Mouse (Mus musculus) midbrain, embryonic 12.5 days (tissue): ENCODE measurements around the gene Pgm3. TPM values are rescaled to one million over a fixed set of nuclear protein-coding genes. Genes with fewer than 3 reads are reported as not detected.

Experiments
- ATAC-seq: fragments of 200-750 bp; cut with Nextera tagmentation; 2 replicates; pipeline ENCODE4 v1.8.0; 2017; ENCODE audit warnings: low read depth, moderate TSS enrichment, moderate library complexity; ENCODE audit not compliant: low FRiP score
- H3K27ac ChIP-seq: fragments of 300-500 bp; sonication (generic); replicated peaks from 2 replicates; pipeline ENCODE4 v1.5.1; 2016; ENCODE audit warnings: mild to moderate bottlenecking
- H3K27me3 ChIP-seq: fragments of 300-500 bp; sonication (generic); 2 replicates; pipeline ENCODE4 v1.6.1; 2016; ENCODE audit warnings: mild to moderate bottlenecking
- H3K36me3 ChIP-seq: fragments of 300-500 bp; sonication (generic); 2 replicates; pipeline ENCODE4 v1.6.1; 2016
- H3K4me1 ChIP-seq: fragments of 300-500 bp; sonication (generic); 2 replicates; pipeline ENCODE4 v1.6.1; 2016
- H3K4me2 ChIP-seq: fragments of 300-500 bp; sonication (generic); replicated peaks from 2 replicates; pipeline ENCODE4 v1.6.1; 2016; ENCODE audit warnings: mild to moderate bottlenecking, moderate library complexity
- H3K4me3 ChIP-seq: fragments of 300-500 bp; sonication (generic); 2 replicates; pipeline ENCODE4 v1.5.1; 2016; ENCODE audit warnings: mild to moderate bottlenecking
- H3K9ac ChIP-seq: fragments of 300-500 bp; sonication (generic); replicated peaks from 2 replicates; pipeline ENCODE4 v1.6.1; 2016; ENCODE audit warnings: mild to moderate bottlenecking, moderate library complexity
- H3K9me3 ChIP-seq: fragments of 300-500 bp; sonication (generic); 2 replicates; pipeline ENCODE4 v1.6.1; 2016; ENCODE audit warnings: mild to moderate bottlenecking
- WGBS: fragments of 180-500 bp; shearing (Covaris S2); methylation state at CpG from one replicate; pipeline ENCODE4 v1.1.7; 2016; 5-methylcytosine and 5-hydroxymethylcytosine counted together
- polyA plus RNA-seq: library from polyadenylated mRNA; unstranded; fragments of >200 nt; fragmentation: Nextera tagmentation; extraction: Ambion mirVana; gene quantifications from 2 replicates; pipeline ENCODE4 v1.2.1, GENCODE M21; 2016

Gene Pgm3
- polyA plus RNA-seq, 1 experiment from 2014 or later: 40.3 TPM

DNA sequence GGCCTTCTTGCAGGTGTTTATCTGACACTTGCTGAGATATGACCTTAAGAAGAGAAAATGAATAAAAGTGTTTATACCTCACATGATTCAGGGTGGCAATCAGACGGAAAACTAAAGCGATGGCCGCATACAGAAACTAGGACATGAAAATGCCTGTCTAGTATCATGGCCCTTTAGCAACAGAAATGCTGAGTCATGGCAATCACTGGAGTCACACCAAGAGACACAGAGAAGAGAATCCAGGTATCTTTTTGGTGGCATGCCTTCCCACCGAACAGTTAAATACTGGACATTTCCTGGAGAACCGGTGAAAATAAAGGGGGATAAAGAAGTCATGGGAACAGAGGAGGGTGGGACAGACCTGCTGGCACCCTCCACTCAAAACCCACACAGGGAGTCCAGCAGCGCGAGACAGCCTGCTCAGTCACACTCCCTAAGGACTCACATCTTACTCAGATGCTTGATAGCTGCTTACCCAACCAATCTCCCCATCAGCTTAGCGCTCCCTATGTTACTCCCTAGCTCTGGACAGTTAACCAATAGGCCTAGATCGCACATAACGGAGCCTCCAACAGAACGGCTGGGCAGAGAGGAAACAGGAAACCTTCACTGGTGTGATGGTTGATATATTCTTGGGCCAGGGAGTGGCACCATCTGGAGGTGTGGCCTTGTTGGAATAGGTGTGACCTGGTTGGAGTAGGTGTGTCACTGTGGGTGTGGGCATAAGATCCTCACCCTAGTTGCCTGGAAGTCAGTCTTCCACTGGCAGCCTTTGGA, 15.6 kb upstream of the Pgm3 start:
- 94% methylated on average over 11 of the region's 11 CpGs for WGBS

GRCm38 (mm10) chr9:86583740-86584139, 12.1 kb upstream of the Pgm3 start:
- peak; percentile 21; the same call in 1 of the 2 replicates for ATAC-seq
- Histone ChIP-seq H3K4me2 (no peak overlapping the region), H3K4me1 (no peaks in the 10 kb centered on the region), H3K9ac (no peak overlapping the region), H3K27me3 (no peaks in the 10 kb centered on the region), H3K36me3 (no peaks in the 10 kb centered on the region), H3K27ac (no peak overlapping the region), H3K9me3 (no peaks in the 10 kb centered on the region), H3K4me3 (no peak overlapping the region)
- WGBS: 54% methylated on average over 3 of the region's 3 CpGs

More for the DNA sequence above, 15.6 kb upstream of the Pgm3 start:
- Histone ChIP-seq H3K4me1 (no peaks in the 10 kb centered on the region), H3K27ac (no peak overlapping the region), H3K4me3 (no peak overlapping the region), H3K4me2 (no peak overlapping the region), H3K27me3 (no peaks in the 10 kb centered on the region), H3K9me3 (no peaks in the 10 kb centered on the region), H3K9ac (no peak overlapping the region), H3K36me3 (no peaks in the 10 kb centered on the region)
- ATAC-seq: no peak

DNA sequence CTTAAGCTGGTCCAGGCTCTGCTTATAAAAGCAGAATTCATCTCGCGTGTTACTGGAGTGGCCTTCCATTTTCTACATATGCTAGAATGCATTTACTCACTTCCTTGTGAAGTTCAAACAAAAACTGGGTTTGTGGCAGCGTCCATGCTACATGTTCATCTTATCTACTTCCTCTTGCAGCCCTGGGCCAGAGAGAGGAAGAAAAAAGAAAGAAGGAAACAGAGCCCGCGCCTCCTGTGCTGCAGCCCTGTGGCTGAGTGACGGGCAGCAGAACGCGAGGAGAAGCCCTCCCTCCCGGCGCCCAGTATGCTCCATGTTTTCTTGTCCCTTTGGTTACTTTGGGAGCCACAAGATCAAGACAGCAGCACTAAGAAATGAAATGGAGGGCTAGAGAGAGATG, 8.0 kb upstream of the Pgm3 start:
- no peak overlapping the region for H3K4me3 ChIP-seq
- no peaks in the 10 kb centered on the region for H3K4me1 ChIP-seq
- ATAC-seq: no peak
- H3K36me3 ChIP-seq: no peaks in the 10 kb centered on the region
- no peaks in the 10 kb centered on the region for H3K9me3 ChIP-seq
- H3K27ac ChIP-seq: no peak overlapping the region
- no peaks in the 10 kb centered on the region for H3K27me3 ChIP-seq
- 92% methylated on average over 10 of the region's 10 CpGs for WGBS
- no peak overlapping the region for H3K4me2 ChIP-seq
- no peak overlapping the region for H3K9ac ChIP-seq

- no peak for ATAC-seq
- H3K4me1 ChIP-seq: peaks cover 15% of the 10 kb centered on the region
- no peak overlapping the region for H3K9ac ChIP-seq
- WGBS: 92% methylated on average over 6 of the region's 6 CpGs
- no peaks in the 10 kb centered on the region for H3K27me3 ChIP-seq
- no peak overlapping the region for H3K4me3 ChIP-seq
- H3K36me3 ChIP-seq: no peaks in the 10 kb centered on the region
- no peak overlapping the region for H3K27ac ChIP-seq
- no peaks in the 10 kb centered on the region for H3K9me3 ChIP-seq
- no peak overlapping the region for H3K4me2 ChIP-seq
Measured at GRCm38 (mm10) chr9:86575178-86575577, 3.5 kb upstream of the Pgm3 start.

DNA sequence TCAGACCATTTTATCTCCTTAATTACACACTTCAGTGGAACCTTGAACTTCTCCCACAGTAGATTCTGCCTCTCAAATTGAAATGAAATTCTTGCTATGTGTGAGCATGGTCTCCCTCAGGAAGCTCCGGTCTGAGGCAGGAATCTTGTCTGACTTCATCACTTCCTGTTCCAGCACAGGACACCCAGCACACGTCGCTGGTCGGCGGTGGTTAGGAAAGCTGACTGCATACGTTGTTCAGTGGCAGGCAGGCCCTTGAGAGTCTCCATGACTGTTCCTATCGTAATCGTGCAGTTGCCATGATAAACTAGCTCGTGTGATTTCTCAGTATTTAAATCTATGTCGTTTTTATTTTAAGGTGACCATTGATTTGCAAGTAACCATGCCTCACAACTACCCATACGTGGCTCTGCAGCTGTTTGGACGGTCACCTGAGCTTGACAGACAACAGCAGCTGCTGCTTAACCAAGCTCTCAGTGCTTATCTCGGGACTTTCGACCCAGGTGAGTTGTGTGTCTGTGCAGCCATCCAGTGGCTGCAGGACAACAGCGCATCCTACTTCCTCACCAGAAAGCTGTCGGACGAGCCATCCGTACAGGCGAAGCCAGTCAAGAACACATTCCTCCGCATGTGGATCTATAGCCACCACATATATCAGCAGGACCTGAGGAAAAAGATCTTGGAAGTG, 2.1 kb upstream of the Pgm3 start:
- H3K4me2 ChIP-seq: no peak overlapping the region
- ATAC-seq: no peak
- no peak overlapping the region for H3K4me3 ChIP-seq
- no peaks in the 10 kb centered on the region for H3K9me3 ChIP-seq
- H3K27ac ChIP-seq: no peak overlapping the region
- H3K4me1 ChIP-seq: peaks cover 15% of the 10 kb centered on the region
- H3K27me3 ChIP-seq: no peaks in the 10 kb centered on the region
- no peak overlapping the region for H3K9ac ChIP-seq
- peaks cover 9% of the 10 kb centered on the region; the same call in 1 of the 2 replicates for H3K36me3 ChIP-seq
- WGBS: 89% methylated on average over 20 of the region's 20 CpGs

DNA sequence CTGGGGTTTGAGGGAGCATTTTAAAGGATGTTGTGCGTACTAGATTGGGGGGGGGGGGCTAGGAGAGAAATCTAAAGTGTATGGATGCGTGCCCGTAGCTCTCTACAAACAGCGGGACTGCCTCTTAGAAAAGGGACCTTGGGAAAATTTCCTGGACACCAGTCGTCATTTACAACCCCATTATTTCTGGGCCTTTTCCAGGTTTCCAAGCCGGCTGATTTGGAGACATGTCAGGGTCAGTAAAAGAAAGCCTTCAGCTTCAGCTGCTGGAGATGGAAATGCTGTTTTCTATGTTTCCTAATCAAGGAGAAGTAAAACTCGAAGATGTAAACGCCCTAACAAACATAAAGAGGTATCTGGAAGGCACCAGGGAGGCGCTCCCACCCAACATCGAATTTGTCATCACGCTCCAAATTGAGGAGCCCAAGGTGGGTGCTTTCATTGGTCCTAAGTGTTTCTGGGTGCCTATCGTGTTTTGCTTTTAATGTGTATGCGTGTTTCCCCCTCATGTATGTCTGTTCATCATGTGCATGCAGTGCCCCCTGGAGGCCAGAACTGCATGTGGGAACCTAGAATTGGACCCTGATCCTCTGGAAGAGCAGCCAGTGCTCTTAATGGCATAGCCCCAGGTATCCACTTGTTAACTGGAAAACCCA, 1.1 kb upstream of the Pgm3 start:
- H3K27me3 ChIP-seq: no peaks in the 10 kb centered on the region
- H3K4me1 ChIP-seq: peaks cover 15% of the 10 kb centered on the region
- H3K36me3 ChIP-seq: peaks cover 10% of the 10 kb centered on the region; the same call in 1 of the 2 replicates
- no peaks in the 10 kb centered on the region for H3K9me3 ChIP-seq
- H3K27ac ChIP-seq: no peak overlapping the region
- WGBS: 10% methylated on average over 13 of the region's 13 CpGs
- H3K9ac ChIP-seq: peak overlapping the region; percentile 55; the same call in 1 of the 2 replicates
- no peak for ATAC-seq
- peak overlapping the region; percentile 99 for H3K4me2 ChIP-seq
- peak overlapping the region; percentile 82 for H3K4me3 ChIP-seq

GRCm38 (mm10) chr9:86572196-86572595, 554 bp upstream of the Pgm3 start:
- under 1% methylated on average over 25 of the region's 25 CpGs for WGBS
- Histone ChIP-seq H3K27ac (no peak overlapping the region), H3K36me3 (peaks cover 10% of the 10 kb centered on the region; the same call in 1 of the 2 replicates), H3K4me3 (peak overlapping the region; percentile 82), H3K9me3 (no peaks in the 10 kb centered on the region), H3K4me2 (peak overlapping the region; percentile 99), H3K4me1 (peaks cover 15% of the 10 kb centered on the region), H3K9ac (peak overlapping the region; percentile 55; the same call in 1 of the 2 replicates), H3K27me3 (no peaks in the 10 kb centered on the region)
- ATAC-seq: no peak

DNA sequence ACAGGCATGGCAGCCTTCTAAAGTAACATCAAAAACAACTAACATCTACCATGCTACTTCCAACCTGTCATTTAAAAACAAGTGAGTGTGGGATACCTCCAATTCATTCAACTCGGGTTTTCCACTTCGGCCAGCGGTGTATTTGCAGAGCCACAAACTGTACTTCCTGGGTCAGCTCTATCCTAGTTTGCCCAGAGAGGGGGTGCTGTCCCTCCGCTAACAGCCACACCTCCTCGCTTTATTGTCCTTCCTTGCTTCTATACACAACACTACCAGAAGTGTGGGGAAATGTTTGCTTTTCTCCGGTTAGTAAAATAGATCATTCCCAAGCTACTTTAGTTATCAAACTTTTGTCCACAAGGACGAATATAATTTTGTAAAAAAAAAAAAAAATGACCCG, 696 bp downstream of the Pgm3 start:
- no peak for ATAC-seq
- H3K27ac ChIP-seq: no peak overlapping the region
- H3K4me1 ChIP-seq: peaks cover 15% of the 10 kb centered on the region
- H3K27me3 ChIP-seq: no peaks in the 10 kb centered on the region
- H3K4me2 ChIP-seq: peak overlapping the region; percentile 99
- peaks cover 14% of the 10 kb centered on the region for H3K36me3 ChIP-seq
- peak overlapping the region; percentile 69; the same call in 1 of the 2 replicates for H3K9ac ChIP-seq
- H3K4me3 ChIP-seq: peak overlapping the region; percentile 82
- no peaks in the 10 kb centered on the region for H3K9me3 ChIP-seq
- 17% methylated on average over 8 of the region's 8 CpGs for WGBS

GRCm38 (mm10) chr9:86570261-86570890, 1.3 kb downstream of the Pgm3 start:
- no peak for ATAC-seq

GRCm38 (mm10) chr9:86569314-86569910, 2.2 kb downstream of the Pgm3 start:
- no peak for ATAC-seq
- no peaks in the 10 kb centered on the region for H3K9me3 ChIP-seq
- H3K4me2 ChIP-seq: no peak overlapping the region
- peaks cover 15% of the 10 kb centered on the region for H3K4me1 ChIP-seq
- peaks cover 30% of the 10 kb centered on the region for H3K36me3 ChIP-seq
- H3K9ac ChIP-seq: no peak overlapping the region
- no peak overlapping the region for H3K27ac ChIP-seq
- no peak overlapping the region for H3K4me3 ChIP-seq
- no peaks in the 10 kb centered on the region for H3K27me3 ChIP-seq
- WGBS: 74% methylated on average over 3 of the region's 3 CpGs

More at GRCm38 (mm10) chr9:86570261-86570890, 1.3 kb downstream of the Pgm3 start:
- Histone ChIP-seq H3K36me3 (peaks cover 20% of the 10 kb centered on the region), H3K4me1 (peaks cover 15% of the 10 kb centered on the region), H3K9me3 (no peaks in the 10 kb centered on the region), H3K27ac (no peak overlapping the region), H3K4me3 (peak overlapping the region; percentile 82; the same call in 1 of the 2 replicates), H3K9ac (0 out of 2 replicates have a peak overlapping the region, but pooled peaks have one; percentile 69), H3K4me2 (peak overlapping the region; percentile 99), H3K27me3 (no peaks in the 10 kb centered on the region)
- WGBS: 83% methylated on average over 10 of the region's 10 CpGs

DNA sequence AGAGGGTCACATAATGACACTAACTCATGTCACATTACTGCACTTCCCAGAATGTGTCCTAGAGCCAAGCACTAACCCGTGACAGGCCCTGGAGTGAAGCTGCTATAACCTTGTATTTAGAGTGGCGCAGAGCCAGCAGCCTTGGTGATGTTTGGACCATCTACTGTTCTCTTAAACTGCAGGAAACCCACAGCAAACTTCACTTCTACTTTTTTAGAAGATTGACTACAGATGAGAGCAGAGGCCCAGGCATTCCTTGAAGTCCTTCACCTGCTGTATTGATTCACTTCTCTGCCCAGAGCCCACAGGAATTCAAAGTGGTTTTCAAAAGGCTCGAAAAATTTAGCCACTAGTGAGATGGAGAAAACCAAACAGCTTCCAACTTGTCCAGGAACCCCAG, 11.1 kb downstream of the Pgm3 start:
- 90% methylated on average over 3 of the region's 3 CpGs for WGBS
- no peak overlapping the region for H3K4me2 ChIP-seq
- H3K27me3 ChIP-seq: no peaks in the 10 kb centered on the region
- ATAC-seq: no peak
- H3K4me1 ChIP-seq: no peaks in the 10 kb centered on the region
- H3K9ac ChIP-seq: no peak overlapping the region
- no peak overlapping the region for H3K4me3 ChIP-seq
- no peaks in the 10 kb centered on the region for H3K9me3 ChIP-seq
- H3K36me3 ChIP-seq: peaks cover 84% of the 10 kb centered on the region
- no peak overlapping the region for H3K27ac ChIP-seq
